31 mouse cellular contexts compared by ENCODE assay signal in the genomic region with DNA sequence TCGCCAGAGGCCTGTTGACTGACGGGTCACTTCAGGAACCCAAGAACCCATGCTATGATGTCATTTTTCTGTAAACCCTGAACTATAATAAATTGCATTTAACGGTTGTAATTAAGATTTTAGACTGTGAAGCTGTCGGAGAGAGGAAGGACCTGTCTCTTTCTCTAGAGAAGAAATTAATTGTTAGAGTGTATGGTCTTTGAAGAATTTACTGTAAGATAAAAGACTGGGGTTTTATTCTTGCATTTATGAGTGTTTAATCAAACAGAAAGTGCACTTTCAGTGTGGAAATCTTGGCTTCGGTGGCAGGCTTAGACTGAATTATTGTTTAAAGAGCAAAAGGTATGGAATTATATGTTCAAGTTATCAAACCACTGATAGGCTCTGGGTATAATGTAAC.
"Had no signal": no experiment of that assay in that cellular context is flagged by ENCODE, and none has a peak within 500 bp of the region (broad histone marks: within the 10 kb centered on the region; RNA-seq: fewer than 3 reads in every experiment).

No protein-coding gene starts in this region.

- ATAC-seq: liver, embryonic 12.5 days; liver, postnatal 0 days; lung, postnatal 0 days; midbrain, embryonic 15.5 days; midbrain, embryonic 16.5 days had no signal

- H3K4me1 ChIP-seq: liver, embryonic 12.5 days; liver, embryonic 13.5 days; liver, embryonic 15.5 days; lung, embryonic 15.5 days; megakaryocyte, embryonic 14.5 days; midbrain, embryonic 15.5 days had no signal

- H3K36me3 ChIP-seq: limb, embryonic 10.5 days; limb, embryonic 12.5 days; limb, embryonic 13.5 days; limb, embryonic 15.5 days; liver, embryonic 12.5 days; liver, embryonic 13.5 days; liver, embryonic 15.5 days; lung, embryonic 15.5 days; midbrain, embryonic 10.5 days; midbrain, embryonic 12.5 days; midbrain, embryonic 15.5 days; neural tube, embryonic 12.5 days had no signal

- H3K9ac ChIP-seq: limb, embryonic 12.5 days; limb, embryonic 13.5 days; limb, embryonic 15.5 days; liver, embryonic 12.5 days; liver, embryonic 13.5 days; liver, embryonic 14.5 days; liver, embryonic 15.5 days; liver, postnatal 0 days; lung, embryonic 14.5 days; lung, embryonic 15.5 days; midbrain, embryonic 12.5 days; midbrain, embryonic 15.5 days; neural tube, embryonic 12.5 days had no signal

- H3K27me3 ChIP-seq: limb, embryonic 12.5 days; limb, embryonic 13.5 days; limb, embryonic 15.5 days; liver, embryonic 12.5 days; liver, embryonic 13.5 days; liver, embryonic 15.5 days; megakaryocyte, embryonic 14.5 days; neural tube, embryonic 12.5 days had no signal

- DNase-seq: left cerebral cortex, postnatal 4 days; liver; liver, embryonic 13.5 days; liver, postnatal 0 days; lung, adult 18-20 months; lung, adult 2 months; lung, embryonic 14.5 days; lung, postnatal 10 days; lung, postnatal 14 days; lung, postnatal 36 days; lung, postnatal 4 days; midbrain, embryonic 14.5 days had no signal

- H3K4me3 ChIP-seq: left cerebral cortex, adult 2 months; limb, embryonic 10.5 days; limb, embryonic 12.5 days; limb, embryonic 13.5 days; limb, embryonic 15.5 days; liver, embryonic 12.5 days; liver, embryonic 13.5 days; liver, embryonic 15.5 days; lung, embryonic 15.5 days; megakaryocyte, embryonic 14.5 days; midbrain, embryonic 10.5 days; midbrain, embryonic 12.5 days; midbrain, embryonic 15.5 days; myocyte; neural tube, embryonic 12.5 days had no signal

- H3K27ac ChIP-seq: left cerebral cortex, adult 2 months; limb, embryonic 10.5 days; limb, embryonic 12.5 days; limb, embryonic 13.5 days; limb, embryonic 15.5 days; liver, embryonic 12.5 days; liver, embryonic 13.5 days; liver, embryonic 14.5 days; liver, embryonic 15.5 days; lung, embryonic 15.5 days; macrophage; midbrain, embryonic 10.5 days; midbrain, embryonic 12.5 days; midbrain, embryonic 15.5 days; neural tube, embryonic 12.5 days had no signal

- H3K9me3 ChIP-seq: limb, embryonic 10.5 days; limb, embryonic 12.5 days; limb, embryonic 13.5 days; limb, embryonic 15.5 days; liver, embryonic 12.5 days; liver, embryonic 13.5 days; liver, embryonic 15.5 days; lung, embryonic 15.5 days; midbrain, embryonic 10.5 days; midbrain, embryonic 12.5 days; midbrain, embryonic 15.5 days; neural tube, embryonic 12.5 days had no signal

- H3K4me2 ChIP-seq: limb, embryonic 12.5 days; limb, embryonic 13.5 days; limb, embryonic 15.5 days; liver, embryonic 11.5 days; liver, embryonic 12.5 days; liver, embryonic 13.5 days; liver, embryonic 15.5 days; lung, embryonic 14.5 days; lung, embryonic 15.5 days; midbrain, embryonic 12.5 days; midbrain, embryonic 15.5 days; neural tube, embryonic 12.5 days had no signal
